Mouse (Mus musculus): ENCODE results near the gene 6030408B16Rik. TPM values are rescaled to one million over a fixed set of nuclear protein-coding genes. Genes with fewer than 3 reads are reported as not detected.

Gene 6030408B16Rik
- total RNA-seq (2023): under 1 TPM; 0.24 to 0.31 TPM

GRCm38 (mm10) chr15:101293025-101293621, at the start of gene 6030408B16Rik:
TSS of gene 6030408B16Rik (plus strand) at chr15:101293212.

GRCm38 (mm10) chr15:101253886-101254795, 38.9 kb upstream of the 6030408B16Rik start, which contains the start of gene Nr4a1:
TSS of gene Nr4a1 (plus strand) at chr15:101254269.

GRCm38 (mm10) chr15:101283911-101284750, 8.9 kb upstream of the 6030408B16Rik start, which contains the start of gene Atg101:
TSS of gene Atg101 (plus strand) at chr15:101284272.

Other genes starting within 250 kb of the 6030408B16Rik start
- gene Gm47841, start 245.8 kb upstream of the 6030408B16Rik start, total RNA-seq (2023): not detected
- under 1 TPM in 1 of 2 experiments, not detected in 1; 0.13 TPM for gene Fignl2, start 214.6 kb upstream of the 6030408B16Rik start, total RNA-seq (2023)
- not detected for gene Ankrd33, start 177.5 kb upstream of the 6030408B16Rik start, total RNA-seq (2023)
- 10 to 100 TPM; 48.6 to 64.1 TPM for gene Acvrl1, start 164.7 kb upstream of the 6030408B16Rik start, total RNA-seq (2023)
- gene Acvr1b, start 119.1 kb upstream of the 6030408B16Rik start, total RNA-seq (2023): 10 to 100 TPM; 16.0 to 16.4 TPM
- gene Grasp, start 69.0 kb upstream of the 6030408B16Rik start, total RNA-seq (2023): 1 to 10 TPM; 1.3 to 2.9 TPM
- 100 to 1,000 TPM; 104 to 130 TPM for gene Nr4a1, start 38.9 kb upstream of the 6030408B16Rik start, total RNA-seq (2023)
- gene Atg101, start 8.9 kb upstream of the 6030408B16Rik start, total RNA-seq (2023): 10 to 100 TPM; 54.9 to 57.1 TPM
- gene Krt80, start 77.0 kb downstream of the 6030408B16Rik start, total RNA-seq (2023): 10 to 100 TPM; 24.2 to 32.4 TPM
- 1 to 10 TPM; 3.9 to 4.6 TPM for gene Krt7, start 117.8 kb downstream of the 6030408B16Rik start, total RNA-seq (2023)
- gene Krt87, start 145.6 kb downstream of the 6030408B16Rik start, total RNA-seq (2023): not detected
- gene Krt88, start 154.5 kb downstream of the 6030408B16Rik start, total RNA-seq (2023): not detected
- gene Krt81, start 170.5 kb downstream of the 6030408B16Rik start, total RNA-seq (2023): 1 to 10 TPM; 1.5 to 2.8 TPM
- 1 to 10 TPM; 6.0 to 6.8 TPM for gene Krt86, start 180.3 kb downstream of the 6030408B16Rik start, total RNA-seq (2023)
- gene Krt83, start 198.3 kb downstream of the 6030408B16Rik start, total RNA-seq (2023): 10 to 100 TPM; 27.0 to 28.1 TPM
- not detected for gene Gm49425, start 224.0 kb downstream of the 6030408B16Rik start, total RNA-seq (2023)
- gene Krt84, start 239.6 kb downstream of the 6030408B16Rik start, total RNA-seq (2023): not detected

Data from neutrophil, adult 59 days (primary cell).